Mouse (Mus musculus): ENCODE measurements at regions not wholly inside any gene's neighbourhood (a gene's known extent, or its start where the extent isn't known, plus 50 kb on each side); places are given as distances from the start of the nearest gene placed in this dataset.

DNA sequence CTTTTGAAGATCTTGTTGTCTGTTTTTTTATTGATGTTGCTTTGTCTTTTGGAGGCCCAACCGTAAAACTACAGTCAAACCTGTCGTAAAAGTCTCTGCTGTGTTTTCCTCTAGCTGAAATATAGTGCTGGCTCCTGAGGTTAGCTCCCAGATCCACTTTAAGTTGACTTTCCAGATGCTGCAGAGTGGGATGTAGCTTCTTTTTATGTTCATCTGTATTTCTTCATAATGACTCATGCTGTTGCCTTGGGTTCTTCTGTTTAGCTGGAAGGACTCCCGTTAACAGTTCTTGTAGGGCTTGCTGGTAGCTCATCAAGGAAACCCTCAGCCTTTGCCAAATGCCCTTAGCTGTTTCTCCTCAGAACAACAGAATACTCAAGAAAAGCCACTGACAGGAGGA is 595.6 kb downstream of the Zfp706 start:
- H3K4me3 ChIP-seq (ENCODE audit: insufficient read depth, low read depth, low read length): no peak overlapping the region
- no peaks in the 10 kb centered on the region for H3K4me1 ChIP-seq (ENCODE audit: control insufficient read depth, insufficient read depth, low read length)
- no peaks in the 10 kb centered on the region for H3K27me3 ChIP-seq (replicated peaks; ENCODE audit: control insufficient read depth, insufficient read depth, low read length)
- no peak for DNase-seq
- TF ChIP-seq CTCF (conservative IDR thresholded peaks at IDR 0.05; ENCODE audit: insufficient read depth, insufficient read length, low read depth, low read length) (no peak), POLR2A (IDR thresholded peaks at IDR 0.05; ENCODE audit: low read depth, low read length) (no peak)
- WGBS: 79% methylated on average over 3 of the region's 3 CpGs
- no peak overlapping the region for H3K27ac ChIP-seq (ENCODE audit: insufficient read depth, low read depth, low read length)
- no peaks in the 10 kb centered on the region for H3K36me3 ChIP-seq (ENCODE audit: control insufficient read depth, insufficient read depth, low read length)

DNA sequence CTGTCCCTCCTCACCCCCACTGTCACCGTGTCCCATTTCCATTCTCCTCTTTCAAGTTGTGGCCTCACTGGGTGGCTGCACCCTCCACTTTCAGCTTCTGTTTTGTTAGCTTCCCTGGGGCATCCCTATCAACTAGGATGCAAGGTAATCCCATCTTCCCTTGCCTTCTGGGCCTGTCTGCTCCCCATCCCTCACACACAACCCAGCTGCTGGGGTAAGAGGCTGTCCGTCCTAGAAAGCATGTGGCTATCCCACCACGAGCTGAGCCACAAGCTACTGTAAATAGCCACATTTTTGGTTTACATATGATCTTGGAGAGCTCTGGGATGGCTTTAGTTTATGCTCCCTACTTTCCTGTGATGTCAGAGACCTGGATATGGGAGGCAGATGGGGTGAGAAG is 602.1 kb downstream of the Zfp706 start:
- Histone ChIP-seq H3K36me3 (ENCODE audit: control insufficient read depth, insufficient read depth, low read length) (no peaks in the 10 kb centered on the region), H3K4me3 (ENCODE audit: insufficient read depth, low read depth, low read length) (no peak overlapping the region), H3K27me3 (replicated peaks; ENCODE audit: control insufficient read depth, insufficient read depth, low read length) (no peaks in the 10 kb centered on the region), H3K27ac (ENCODE audit: insufficient read depth, low read depth, low read length) (no peak overlapping the region), H3K4me1 (ENCODE audit: control insufficient read depth, insufficient read depth, low read length) (no peaks in the 10 kb centered on the region)
- 95% methylated on average over 3 of the region's 3 CpGs for WGBS
- no peak for TF ChIP-seq POLR2A (IDR thresholded peaks at IDR 0.05; ENCODE audit: low read depth, low read length)
- TF ChIP-seq CTCF (conservative IDR thresholded peaks at IDR 0.05; ENCODE audit: insufficient read depth, insufficient read length, low read depth, low read length): no peak
- DNase-seq: no peak

DNA sequence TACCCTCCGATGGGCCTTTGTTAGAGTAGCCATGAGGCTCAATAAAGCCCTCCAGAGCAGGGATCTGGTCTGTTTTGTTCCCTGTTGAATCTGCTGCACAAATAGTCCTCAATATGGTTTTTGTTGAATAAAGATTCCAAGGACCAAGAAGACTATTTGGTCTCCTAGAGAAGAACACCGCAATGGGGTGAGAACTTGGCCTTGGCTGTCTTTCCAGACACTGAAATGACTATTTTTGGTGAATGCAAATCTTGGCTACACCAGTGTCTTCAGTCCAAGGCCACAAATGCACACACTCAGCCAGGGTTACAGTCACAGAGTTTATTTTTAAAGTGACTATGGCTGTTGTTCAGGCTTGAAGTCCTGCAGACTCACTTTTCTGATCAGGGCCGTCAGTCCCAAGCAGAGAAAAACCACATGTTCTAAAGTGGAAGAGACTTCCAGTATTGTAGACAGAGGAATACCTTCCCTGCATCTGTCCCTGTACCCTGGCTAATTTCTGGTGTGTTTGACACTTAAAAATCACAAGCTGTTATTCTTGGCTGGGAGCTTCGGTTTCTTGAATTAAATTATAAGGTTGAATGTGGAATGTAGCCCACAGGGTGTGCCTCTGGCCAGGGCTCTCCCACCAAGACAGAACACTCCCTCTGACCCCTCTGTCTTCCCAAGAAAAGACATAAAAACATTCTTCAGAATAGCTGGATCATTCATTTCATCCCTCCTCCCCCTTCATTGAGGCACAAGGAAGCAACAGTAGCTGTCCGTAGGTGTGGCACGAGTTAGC is 604.0 kb downstream of the Zfp706 start:
- H3K27ac ChIP-seq (ENCODE audit: insufficient read depth, low read depth, low read length): no peak overlapping the region
- DNase-seq: peak; percentile 37
- H3K4me3 ChIP-seq (ENCODE audit: insufficient read depth, low read depth, low read length): no peak overlapping the region

DNA sequence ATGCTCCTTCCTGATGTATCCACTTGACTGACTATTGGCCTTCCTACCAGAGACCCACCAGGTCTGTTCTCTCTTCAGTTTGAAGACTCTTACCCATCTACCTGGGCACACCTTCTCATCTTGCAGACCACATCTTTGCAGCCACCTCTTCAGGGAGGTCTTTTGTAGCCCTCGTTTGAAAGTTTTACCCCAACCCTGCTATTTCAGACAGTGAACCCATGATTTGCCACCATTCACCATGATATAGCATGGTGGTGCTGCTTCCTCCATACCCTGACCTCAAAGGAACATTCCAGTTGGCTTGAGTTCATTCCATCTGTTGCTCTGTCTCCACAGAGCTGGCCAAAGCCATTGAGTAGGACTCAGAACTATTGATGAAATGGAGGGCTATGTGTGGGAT is 605.5 kb downstream of the Zfp706 start:
- TF ChIP-seq CTCF (conservative IDR thresholded peaks at IDR 0.05; ENCODE audit: insufficient read depth, insufficient read length, low read depth, low read length): no peak
- TF ChIP-seq POLR2A (IDR thresholded peaks at IDR 0.05; ENCODE audit: low read depth, low read length): no peak

More for the DNA sequence above, 604.0 kb downstream of the Zfp706 start:
- Histone ChIP-seq H3K27me3 (replicated peaks; ENCODE audit: control insufficient read depth, insufficient read depth, low read length) (no peaks in the 10 kb centered on the region), H3K4me1 (ENCODE audit: control insufficient read depth, insufficient read depth, low read length) (no peaks in the 10 kb centered on the region), H3K36me3 (ENCODE audit: control insufficient read depth, insufficient read depth, low read length) (no peaks in the 10 kb centered on the region)
- TF ChIP-seq POLR2A (IDR thresholded peaks at IDR 0.05; ENCODE audit: low read depth, low read length) (no peak), CTCF (conservative IDR thresholded peaks at IDR 0.05; ENCODE audit: insufficient read depth, insufficient read length, low read depth, low read length) (no peak)
- 62% methylated on average over 6 of the region's 6 CpGs for WGBS

DNA sequence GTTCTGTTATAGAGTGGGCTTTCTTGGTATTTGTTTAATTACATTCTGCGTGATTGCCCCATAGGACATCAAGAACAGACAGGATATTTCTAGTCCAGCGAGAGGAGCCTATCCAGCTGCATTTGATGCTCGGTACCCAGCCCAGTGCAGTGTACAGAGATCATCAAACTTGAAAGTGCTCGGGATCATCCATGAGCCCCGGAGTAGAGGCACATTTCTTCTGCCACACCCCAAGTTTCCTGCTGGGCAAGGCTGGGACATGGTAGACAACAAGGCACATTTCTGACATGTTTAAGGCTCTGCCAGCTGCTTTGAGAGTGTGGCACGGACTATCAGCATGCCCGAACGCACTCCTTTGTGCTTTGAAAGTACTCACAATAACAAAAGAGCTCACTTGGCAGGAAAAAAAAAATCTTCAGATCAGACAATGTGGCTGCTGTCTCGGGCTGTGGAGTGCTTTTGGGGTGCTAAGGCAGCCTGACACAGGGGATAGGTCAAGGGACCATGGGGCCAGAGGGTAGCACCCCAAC is 607.2 kb downstream of the Zfp706 start:
- Histone ChIP-seq H3K4me1 (ENCODE audit: control insufficient read depth, insufficient read depth, low read length) (no peaks in the 10 kb centered on the region), H3K27me3 (replicated peaks; ENCODE audit: control insufficient read depth, insufficient read depth, low read length) (no peaks in the 10 kb centered on the region), H3K27ac (ENCODE audit: insufficient read depth, low read depth, low read length) (no peak overlapping the region), H3K36me3 (ENCODE audit: control insufficient read depth, insufficient read depth, low read length) (no peaks in the 10 kb centered on the region), H3K4me3 (ENCODE audit: insufficient read depth, low read depth, low read length) (no peak overlapping the region)
- no peak for DNase-seq
- 84% methylated on average over 9 of the region's 9 CpGs for WGBS
- TF ChIP-seq CTCF (conservative IDR thresholded peaks at IDR 0.05; ENCODE audit: insufficient read depth, insufficient read length, low read depth, low read length): no peak
- no peak for TF ChIP-seq POLR2A (IDR thresholded peaks at IDR 0.05; ENCODE audit: low read depth, low read length)

More for the DNA sequence above, 605.5 kb downstream of the Zfp706 start:
- no peaks in the 10 kb centered on the region for H3K27me3 ChIP-seq (replicated peaks; ENCODE audit: control insufficient read depth, insufficient read depth, low read length)
- H3K4me1 ChIP-seq (ENCODE audit: control insufficient read depth, insufficient read depth, low read length): no peaks in the 10 kb centered on the region
- H3K36me3 ChIP-seq (ENCODE audit: control insufficient read depth, insufficient read depth, low read length): no peaks in the 10 kb centered on the region
- no peak overlapping the region for H3K4me3 ChIP-seq (ENCODE audit: insufficient read depth, low read depth, low read length)
- H3K27ac ChIP-seq (ENCODE audit: insufficient read depth, low read depth, low read length): no peak overlapping the region
- WGBS: 94% methylated on average over 1 of the region's 1 CpGs
- DNase-seq: no peak

DNA sequence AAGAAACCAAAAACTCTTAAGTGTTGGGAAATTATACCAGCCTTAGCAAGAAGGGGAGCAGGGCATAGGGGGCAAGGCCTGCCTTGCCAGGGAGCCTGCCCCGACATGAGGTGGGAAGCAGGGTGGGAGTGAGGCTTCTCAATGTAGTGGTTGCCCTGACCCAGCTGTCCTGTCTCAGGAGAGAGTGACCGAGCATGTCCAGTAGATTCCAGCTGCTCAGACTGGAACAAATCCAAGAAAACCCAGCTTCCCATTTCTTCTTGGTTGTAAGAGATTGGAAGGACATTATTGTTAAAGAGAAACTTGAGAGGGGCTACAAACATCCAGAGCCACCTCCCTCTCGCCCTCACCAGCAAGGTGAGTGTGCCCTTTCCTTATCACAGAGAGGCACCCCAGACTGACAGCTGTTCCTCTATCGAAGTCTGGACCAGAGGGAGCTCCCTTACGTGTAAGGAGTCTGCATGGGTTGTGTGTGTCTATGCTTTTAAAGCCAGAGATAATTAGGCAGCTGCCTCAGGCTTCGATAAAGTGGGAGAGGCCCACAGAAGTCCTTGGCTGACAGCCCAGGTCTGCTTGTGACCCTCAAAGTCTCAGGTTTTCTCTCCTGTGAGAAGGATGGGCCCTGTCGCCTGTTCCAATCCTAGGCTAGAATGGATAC is 608.1 kb downstream of the Zfp706 start:
- Histone ChIP-seq H3K4me1 (ENCODE audit: control insufficient read depth, insufficient read depth, low read length) (no peaks in the 10 kb centered on the region), H3K36me3 (ENCODE audit: control insufficient read depth, insufficient read depth, low read length) (no peaks in the 10 kb centered on the region), H3K27ac (ENCODE audit: insufficient read depth, low read depth, low read length) (no peak overlapping the region), H3K4me3 (ENCODE audit: insufficient read depth, low read depth, low read length) (no peak overlapping the region), H3K27me3 (replicated peaks; ENCODE audit: control insufficient read depth, insufficient read depth, low read length) (no peaks in the 10 kb centered on the region)
- 49% methylated on average over 7 of the region's 7 CpGs for WGBS
- TF ChIP-seq POLR2A (IDR thresholded peaks at IDR 0.05; ENCODE audit: low read depth, low read length) (no peak), CTCF (conservative IDR thresholded peaks at IDR 0.05; ENCODE audit: insufficient read depth, insufficient read length, low read depth, low read length) (no peak)
- DNase-seq: peak; percentile 50

Data from kidney, adult 2 months (tissue).